Mouse (Mus musculus): ENCODE data around the gene Tuba8. TPM values are rescaled to one million over a fixed set of nuclear protein-coding genes. Genes with fewer than 3 reads are reported as not detected.

Gene Tuba8
- total and polyA plus RNA-seq, 3 experiments: 1.4 to 1.6 TPM; not detected in 1

DNA sequence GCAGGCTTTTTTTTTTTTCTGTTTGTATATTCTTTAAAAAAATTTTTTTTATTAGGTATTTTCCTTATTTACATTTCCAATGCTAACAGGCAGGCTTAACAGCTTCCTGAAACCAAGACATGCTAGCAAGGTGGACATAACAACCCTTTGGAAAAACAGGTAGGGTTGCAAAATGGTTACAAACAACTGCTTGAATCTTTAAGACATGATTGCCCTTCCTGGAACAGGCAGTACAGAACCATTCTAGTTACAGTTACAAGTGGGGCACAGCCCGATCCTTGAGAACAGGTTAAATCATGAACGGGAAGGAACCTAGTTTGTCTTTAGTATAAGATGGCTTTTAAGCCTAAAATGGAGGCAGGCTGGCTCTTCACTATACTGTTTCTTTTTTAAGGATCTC lies 25.9 kb downstream of the Tuba8 start:
- no peaks in the 10 kb centered on the region for H3K9me3 ChIP-seq (replicated peaks; ENCODE audit: insufficient read depth, low read length)
- peaks cover 0 to 8% of the 10 kb centered on the region in 2 experiments; a peak in 2 of 4 replicates for H3K36me3 ChIP-seq (ENCODE audit: control insufficient read depth in 1 of 2, insufficient read depth in 2 of 2, low read length in 2 of 2)
- H3K79me2 ChIP-seq (ENCODE audit: control insufficient read depth, insufficient read depth, low read length, poor library complexity): no peaks in the 10 kb centered on the region
- H3K27ac ChIP-seq (ENCODE audit: control insufficient read depth, low read depth, low read length): no peak overlapping the region
- H3K9ac ChIP-seq (ENCODE audit: control insufficient read depth, low read depth, low read length, poor library complexity, severe bottlenecking): no peak overlapping the region
- no peak for TF ChIP-seq UBTF (IDR thresholded peaks at IDR 0.05; ENCODE audit: borderline replicate concordance, insufficient read depth, low read depth, low read length)
- no peak for TF ChIP-seq CHD2 (IDR thresholded peaks at IDR 0.05; ENCODE audit: low read length)
- no peak for TF ChIP-seq MXI1 (IDR thresholded peaks at IDR 0.05; ENCODE audit: low read depth, low read length)
- TF ChIP-seq MYC (IDR thresholded peaks at IDR 0.05; ENCODE audit: low read depth, low read length): no peak
- TF ChIP-seq HCFC1 (IDR thresholded peaks at IDR 0.05; ENCODE audit: low read depth, low read length): no peak
- TF ChIP-seq ZC3H11A (IDR thresholded peaks at IDR 0.05; ENCODE audit: low read depth, low read length): no peak
- no peak for TF ChIP-seq POLR2AphosphoS2 (IDR thresholded peaks at IDR 0.05; ENCODE audit: low read length)
- TF ChIP-seq MAZ (IDR thresholded peaks at IDR 0.05; ENCODE audit: low read depth, low read length): no peak
- no peak for TF ChIP-seq POLR2AphosphoS5 (IDR thresholded peaks at IDR 0.05; ENCODE audit: borderline replicate concordance, low read depth, low read length)
- no peak for TF ChIP-seq CHD1 (IDR thresholded peaks at IDR 0.05; ENCODE audit: low read depth, low read length)
- no peak for TF ChIP-seq USF1 (IDR thresholded peaks at IDR 0.05; ENCODE audit: low read depth, low read length)
- no peak for TF ChIP-seq ZKSCAN1 (IDR thresholded peaks at IDR 0.05; ENCODE audit: low read depth, low read length)
- no peak for TF ChIP-seq TAL1 (IDR thresholded peaks at IDR 0.05; ENCODE audit: low read length)
- no peak overlapping the region for H3K4me3 ChIP-seq (ENCODE audit: control insufficient read depth in 1 of 2, insufficient read depth in 1 of 2, low read depth in 2 of 2, low read length in 2 of 2)
- no peaks in the 10 kb centered on the region for H3K27me3 ChIP-seq (ENCODE audit: control insufficient read depth in 1 of 2, insufficient read depth in 2 of 2, low read length in 2 of 2)
- DNase-seq (ENCODE audit: low read depth, low spot score): no peak
- peaks cover 3 to 4% of the 10 kb centered on the region in 2 experiments; a peak in 3 of 4 replicates for H3K4me1 ChIP-seq (ENCODE audit: control insufficient read depth in 1 of 2, insufficient read depth in 2 of 2, low read length in 2 of 2)

DNA sequence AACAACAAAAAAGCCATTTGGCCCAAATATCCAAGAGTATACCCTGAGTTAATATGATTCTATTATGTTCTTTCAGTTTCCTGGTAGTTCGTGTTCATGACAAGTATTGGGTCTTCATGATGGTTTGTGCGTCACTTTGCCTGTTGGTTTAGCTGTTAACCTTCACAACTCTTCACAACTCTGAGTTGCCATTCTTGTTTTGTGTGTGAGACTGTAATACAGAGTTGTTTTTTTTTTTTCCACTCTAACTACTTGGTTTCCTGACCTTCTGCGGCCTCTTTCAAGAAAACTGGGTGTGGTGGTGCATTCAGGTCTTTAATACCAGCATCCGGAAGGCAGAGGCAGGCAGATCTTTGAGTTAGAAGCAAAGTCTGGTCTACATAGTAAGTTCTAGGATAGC lies 27.7 kb downstream of the Tuba8 start:
- DNase-seq (ENCODE audit: low read depth, low spot score): no peak
- Histone ChIP-seq H3K79me2 (ENCODE audit: control insufficient read depth, insufficient read depth, low read length, poor library complexity) (no peaks in the 10 kb centered on the region), H3K27me3 (ENCODE audit: control insufficient read depth in 1 of 2, insufficient read depth in 2 of 2, low read length in 2 of 2) (no peaks in the 10 kb centered on the region), H3K36me3 (ENCODE audit: control insufficient read depth in 1 of 2, insufficient read depth in 2 of 2, low read length in 2 of 2) (peaks cover 0 to 8% of the 10 kb centered on the region in 2 experiments; a peak in 2 of 4 replicates), H3K9me3 (replicated peaks; ENCODE audit: insufficient read depth, low read length) (no peaks in the 10 kb centered on the region), H3K4me3 (ENCODE audit: control insufficient read depth in 1 of 2, insufficient read depth in 1 of 2, low read depth in 2 of 2, low read length in 2 of 2) (no peak overlapping the region), H3K9ac (ENCODE audit: control insufficient read depth, low read depth, low read length, poor library complexity, severe bottlenecking) (no peak overlapping the region), H3K4me1 (ENCODE audit: control insufficient read depth in 1 of 2, insufficient read depth in 2 of 2, low read length in 2 of 2) (peaks cover 4% of the 10 kb centered on the region in 2 experiments; a peak in 3 of 4 replicates), H3K27ac (ENCODE audit: control insufficient read depth, low read depth, low read length) (no peak overlapping the region)
- no peak for TF ChIP-seq USF1 (IDR thresholded peaks at IDR 0.05; ENCODE audit: low read depth, low read length)
- no peak for TF ChIP-seq SMC3 (IDR thresholded peaks at IDR 0.05; ENCODE audit: low read depth, low read length)
- no peak for TF ChIP-seq E2F4 (IDR thresholded peaks at IDR 0.05; ENCODE audit: borderline replicate concordance, low read depth, low read length)
- TF ChIP-seq HCFC1 (IDR thresholded peaks at IDR 0.05; ENCODE audit: low read depth, low read length): no peak
- TF ChIP-seq CHD2 (IDR thresholded peaks at IDR 0.05; ENCODE audit: low read length): no peak
- TF ChIP-seq JUND (IDR thresholded peaks at IDR 0.05; ENCODE audit: low read depth, low read length): no peak
- no peak for TF ChIP-seq MEF2A (IDR thresholded peaks at IDR 0.05; ENCODE audit: extremely low read depth, insufficient replicate concordance, low read depth, low read length, poor library complexity, severe bottlenecking)
- TF ChIP-seq KAT2A (conservative IDR thresholded peaks at IDR 0.05; ENCODE audit: low read depth, low read length): no peak

Data from MEL (cell line).